Mouse (Mus musculus): ENCODE measurements around the gene Prima1.
A peak's percentile ranks its signal among the peaks of the same experiment; 100 is the strongest.

Prima1 gene

DNA sequence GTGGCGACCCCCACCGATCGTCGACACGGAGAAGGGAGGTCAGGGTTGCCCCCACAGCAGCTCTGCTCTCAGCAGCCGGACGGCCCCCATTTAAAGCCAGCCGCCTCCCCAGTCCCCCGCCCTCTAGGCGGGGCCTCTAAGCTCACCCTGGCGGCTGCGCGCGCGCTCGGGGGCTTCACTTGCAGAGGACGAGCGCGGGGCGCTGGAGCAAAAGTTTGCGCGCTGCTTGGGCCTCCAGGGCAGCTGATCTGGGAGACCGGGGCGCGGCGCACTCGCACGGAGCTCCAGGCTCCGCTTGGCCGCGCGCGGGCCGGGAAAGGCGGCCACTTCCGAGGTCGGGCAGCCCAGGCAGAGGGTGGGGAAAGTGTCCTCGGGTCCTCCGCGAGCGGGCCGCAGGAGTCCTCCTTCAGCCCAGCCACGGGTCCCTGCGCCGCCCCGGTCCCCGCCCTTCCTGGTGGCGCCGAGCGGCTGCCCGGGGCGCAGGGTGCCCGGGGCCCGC, at the start of gene Prima1:
Gene Prima1, minus strand, starts transcription at position 68 of the 499 bp plus-strand sequence.
- peak; percentile 82 for DNase-seq (ENCODE audit: low spot score)

DNA sequence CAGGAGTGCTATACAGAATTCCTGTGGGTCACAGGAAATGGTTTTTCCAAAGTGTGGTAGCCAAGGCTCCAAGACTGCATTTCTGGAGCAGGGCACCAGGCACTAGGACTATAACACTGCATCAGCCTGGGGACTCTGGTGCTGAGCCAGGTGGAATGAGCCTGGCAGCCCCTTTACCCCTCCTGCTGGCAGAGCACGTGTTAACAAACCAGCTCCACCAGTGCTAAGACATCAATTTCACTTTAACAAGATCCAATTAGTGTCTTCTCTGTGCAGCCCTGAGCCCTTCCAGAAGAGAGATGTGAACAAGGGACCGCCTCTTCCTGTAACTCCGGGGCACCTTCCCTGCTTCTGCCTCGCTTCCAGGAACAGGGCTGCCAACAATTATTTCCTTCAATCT, 45.3 kb upstream of the Prima1 start:
- no peak for DNase-seq (ENCODE audit: low spot score)

DNA sequence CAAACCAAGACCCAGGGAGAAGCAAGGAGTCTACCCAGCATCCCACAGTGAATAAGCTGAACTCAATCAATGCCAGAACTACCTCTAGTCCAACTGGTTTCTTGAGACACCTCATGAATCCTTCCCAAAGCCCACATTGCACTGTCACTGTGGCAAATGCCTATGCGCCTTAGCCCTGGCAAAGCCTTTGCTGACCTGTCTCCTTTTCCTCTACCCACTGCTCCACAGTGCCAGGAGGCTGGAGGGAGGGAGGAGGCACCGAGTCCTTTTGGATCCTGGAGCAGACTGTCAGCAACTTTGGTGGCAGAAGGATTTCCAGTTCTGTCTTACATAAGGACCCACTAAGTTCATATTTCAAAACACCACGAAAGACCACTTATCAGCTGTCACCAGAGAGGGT, 41.5 kb upstream of the Prima1 start:
- no peak for DNase-seq (ENCODE audit: low spot score)

DNA sequence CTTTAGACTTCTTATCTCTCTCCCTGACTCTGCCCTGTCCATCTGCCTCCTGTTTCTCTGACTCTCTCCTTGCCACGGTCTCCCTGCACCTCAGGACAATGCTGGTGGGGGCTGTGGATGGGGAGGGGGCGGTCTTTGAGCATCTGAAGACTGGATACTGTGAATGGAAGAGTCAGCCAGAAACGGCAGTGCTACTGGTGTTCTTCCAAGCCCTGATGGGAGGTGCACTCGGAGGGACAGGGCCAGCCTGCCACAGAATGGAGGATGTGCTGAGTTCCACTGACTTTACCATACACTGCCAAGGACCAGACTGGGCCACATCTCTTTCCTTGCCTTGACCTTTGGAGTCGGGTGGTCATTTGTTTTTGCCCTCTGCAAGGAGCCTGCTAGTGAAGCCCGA, 41.0 kb upstream of the Prima1 start:
- no peak for DNase-seq (ENCODE audit: low spot score)

DNA sequence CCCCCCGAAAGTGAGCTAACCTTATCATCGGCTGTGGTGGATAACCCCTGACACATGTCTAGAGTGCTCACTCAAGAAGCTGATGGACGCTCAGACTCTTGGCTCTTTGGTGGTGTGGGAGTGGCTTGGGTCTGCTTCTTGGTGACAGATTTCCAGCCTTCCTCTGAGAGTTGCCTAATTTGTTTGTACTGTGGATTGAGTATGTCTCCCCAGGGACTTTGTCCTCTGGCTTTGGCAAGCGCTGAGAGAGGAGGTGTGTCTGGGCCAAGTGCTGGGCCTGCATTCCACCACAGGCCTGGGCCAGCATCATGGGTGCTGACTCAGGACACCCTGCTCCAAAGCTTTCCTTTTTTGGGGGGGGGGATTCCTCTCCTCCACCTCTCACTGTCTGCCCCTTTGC, 40.0 kb upstream of the Prima1 start:
- no peak for DNase-seq (ENCODE audit: low spot score)

DNA sequence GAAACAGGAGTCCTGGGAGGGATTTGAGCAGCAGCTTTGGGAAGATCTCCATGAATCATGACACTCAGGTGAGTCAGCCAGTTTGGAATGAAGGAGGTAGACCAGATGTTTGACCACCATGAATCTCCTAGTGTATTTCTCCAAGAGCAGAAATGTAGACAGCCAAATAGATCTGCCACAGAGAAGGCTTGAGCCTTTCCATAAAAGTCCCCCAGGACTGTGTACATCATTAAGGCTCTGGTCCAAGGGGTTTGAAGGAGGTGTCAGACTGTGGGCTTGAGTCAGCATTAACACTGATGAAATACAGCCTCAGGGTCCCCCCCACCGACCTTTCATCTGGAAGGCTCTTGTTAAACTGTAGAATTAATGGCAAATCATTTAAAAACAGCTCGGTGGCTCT, 39.5 kb upstream of the Prima1 start:
- no peak for DNase-seq (ENCODE audit: low spot score)

DNA sequence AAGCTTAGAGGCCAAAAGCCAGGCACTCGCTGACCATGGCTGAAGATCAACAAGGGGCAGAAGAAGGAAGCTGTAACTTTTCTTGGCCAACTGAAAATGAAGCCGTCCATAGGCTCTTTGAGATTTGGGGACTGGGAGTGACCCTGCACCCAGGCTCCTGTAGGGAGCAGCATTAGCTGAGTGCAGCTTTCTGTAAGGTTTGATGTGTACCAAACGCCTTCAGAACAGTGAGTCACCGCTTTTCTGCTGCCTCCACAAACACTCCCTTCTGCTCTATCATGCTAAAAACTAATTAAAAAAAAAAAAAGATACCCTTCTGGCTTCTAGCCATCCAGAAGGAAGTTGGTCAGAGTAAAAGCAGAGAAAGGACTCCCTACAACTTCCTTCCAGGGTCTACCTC, 34.5 kb upstream of the Prima1 start:
- no peak for DNase-seq (ENCODE audit: low spot score)

DNA sequence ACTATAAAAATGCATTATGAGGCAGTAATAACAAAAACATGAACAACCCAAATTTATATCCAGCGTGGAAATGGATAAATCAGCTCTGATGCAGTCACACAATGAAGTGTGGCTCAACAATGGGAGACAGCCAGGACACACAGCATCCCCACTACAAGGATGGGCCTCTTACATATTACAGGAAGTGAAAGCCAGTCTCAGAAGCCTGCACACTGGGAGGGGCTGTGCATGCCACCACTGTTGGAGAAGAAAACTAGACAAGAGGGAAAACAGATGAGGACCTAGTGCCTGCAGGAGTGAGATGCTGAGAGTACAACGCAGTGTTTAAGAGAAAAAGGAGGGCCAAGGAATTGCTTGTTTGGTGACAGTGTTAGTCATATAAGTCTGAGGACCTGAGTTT, 31.8 kb upstream of the Prima1 start:
- no peak for DNase-seq (ENCODE audit: low spot score)

DNA sequence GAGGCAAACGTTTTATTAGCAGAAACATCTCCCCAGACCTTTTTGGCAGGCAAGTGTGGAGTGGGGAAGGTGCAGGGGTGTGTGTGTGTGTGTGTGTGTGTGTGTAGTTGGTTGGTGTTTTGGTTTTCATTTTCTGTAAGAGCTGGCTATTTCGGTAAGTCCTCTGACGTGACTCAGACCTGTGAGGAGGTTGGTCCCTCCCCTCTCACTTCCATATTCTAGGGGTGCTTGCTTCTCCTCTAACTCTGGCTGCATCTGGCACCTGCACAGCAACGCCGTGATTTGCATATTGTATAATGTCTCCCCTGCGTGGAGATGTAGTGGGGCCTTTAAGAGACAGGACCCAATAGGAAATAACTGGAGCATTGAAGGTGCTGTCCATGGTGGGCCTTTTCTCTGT, 31.1 kb upstream of the Prima1 start:
- DNase-seq (ENCODE audit: low spot score) = no peak

DNA sequence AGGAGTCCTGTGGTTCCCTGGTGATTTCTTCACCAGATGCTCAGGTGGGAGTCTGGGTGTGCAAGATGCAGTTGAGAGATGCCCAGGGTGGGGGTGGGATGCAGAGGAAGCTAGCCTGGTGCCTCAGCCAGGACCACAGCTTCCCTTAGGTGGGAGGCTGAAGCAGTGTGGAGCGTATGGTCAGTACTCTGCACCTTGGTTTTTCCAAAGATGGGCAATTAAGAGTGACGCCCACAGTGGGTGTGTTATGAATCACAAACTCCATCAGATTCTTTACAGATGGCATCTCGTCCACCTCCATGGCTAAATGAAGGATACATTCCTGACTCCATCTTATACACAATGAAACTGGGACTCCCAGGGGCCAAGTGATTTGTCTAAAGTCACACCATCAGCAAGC, 30.2 kb upstream of the Prima1 start:
- DNase-seq (ENCODE audit: low spot score) = no peak

DNA sequence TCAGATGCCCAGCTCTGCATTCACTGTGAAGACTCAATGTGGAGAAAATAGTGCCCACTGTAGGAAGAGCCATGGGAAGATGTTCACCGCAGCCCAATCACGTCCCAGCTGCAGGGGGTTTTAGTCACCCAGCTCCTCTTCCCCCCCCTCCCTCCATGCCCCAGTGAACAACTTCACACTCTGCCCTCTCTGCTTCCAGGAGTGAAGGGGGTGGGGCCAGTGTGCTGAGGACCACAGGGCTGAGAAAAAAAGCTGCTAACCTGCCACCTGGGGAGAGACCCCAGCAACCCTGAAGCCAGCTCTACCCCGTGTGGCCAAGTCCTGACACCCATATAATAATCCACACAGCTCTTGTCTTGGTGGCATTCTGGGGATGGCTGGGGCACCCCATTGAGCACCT, 24.7 kb upstream of the Prima1 start:
- no peak for DNase-seq (ENCODE audit: low spot score)

DNA sequence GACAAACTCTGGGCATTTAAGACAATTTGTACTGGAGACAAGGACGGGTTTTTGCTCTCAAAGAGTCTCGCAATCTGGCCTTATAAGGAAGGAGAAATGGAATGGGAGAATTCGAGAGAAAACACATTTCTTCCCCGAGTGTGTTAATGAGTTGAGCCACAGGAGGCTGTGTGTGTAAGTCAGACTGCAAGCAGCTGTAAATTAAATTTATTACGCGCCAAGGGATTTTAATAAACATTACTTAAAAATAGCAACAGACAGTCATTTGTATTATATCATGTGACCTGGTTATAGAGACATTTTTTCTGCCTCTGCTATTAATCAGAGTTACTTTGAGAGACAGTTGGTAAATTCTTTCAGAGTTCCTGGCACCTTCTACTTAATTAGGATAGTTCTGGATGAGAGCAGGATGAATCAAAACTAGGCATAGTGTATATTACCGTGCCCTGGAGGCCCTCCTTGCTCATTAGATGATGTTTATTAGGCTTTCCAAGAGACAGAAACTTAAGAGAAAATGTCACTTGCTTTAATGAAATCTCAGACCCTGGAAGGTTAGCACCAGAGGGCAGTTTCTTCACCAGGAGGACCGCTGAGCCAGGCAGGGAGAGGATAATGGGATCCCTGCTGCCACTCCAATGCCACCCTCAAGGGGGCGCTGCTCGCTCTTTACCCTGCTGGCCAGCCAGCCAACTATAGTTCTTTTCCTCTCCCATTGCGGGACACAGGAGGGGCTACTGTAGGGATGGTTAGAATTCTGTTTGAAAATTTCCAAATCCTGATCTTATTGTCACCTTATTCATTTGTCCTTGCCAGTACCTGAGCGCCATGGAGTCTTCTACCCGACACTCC, 20.3 kb upstream of the Prima1 start:
- peak; percentile 63 for DNase-seq (ENCODE audit: low spot score)

DNA sequence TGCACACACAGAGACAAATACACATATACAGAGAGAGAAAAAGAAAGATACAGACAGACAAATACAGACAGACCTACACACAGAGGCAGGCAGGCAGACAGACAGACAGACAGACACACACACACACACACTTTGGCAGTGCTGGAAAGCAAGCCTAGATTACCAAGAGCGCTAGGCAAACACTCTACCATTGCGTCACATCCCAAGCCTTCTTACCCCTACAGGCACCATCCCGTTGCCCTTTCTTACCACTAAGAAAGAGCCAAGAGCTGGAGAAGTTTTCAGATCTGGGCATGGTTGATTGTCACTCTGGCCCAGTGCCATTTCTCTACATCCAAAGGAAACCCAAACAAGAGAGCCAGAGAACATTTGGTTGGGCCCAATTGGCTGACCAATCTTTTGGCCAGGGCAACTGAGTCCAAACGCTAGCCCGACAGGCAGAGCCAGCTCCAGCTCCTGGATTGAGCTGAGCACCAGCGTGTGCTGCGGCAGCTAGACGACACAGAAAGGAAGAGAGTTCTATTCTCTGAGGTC, 11.0 kb upstream of the Prima1 start:
- DNase-seq (ENCODE audit: low spot score) = no peak

DNA sequence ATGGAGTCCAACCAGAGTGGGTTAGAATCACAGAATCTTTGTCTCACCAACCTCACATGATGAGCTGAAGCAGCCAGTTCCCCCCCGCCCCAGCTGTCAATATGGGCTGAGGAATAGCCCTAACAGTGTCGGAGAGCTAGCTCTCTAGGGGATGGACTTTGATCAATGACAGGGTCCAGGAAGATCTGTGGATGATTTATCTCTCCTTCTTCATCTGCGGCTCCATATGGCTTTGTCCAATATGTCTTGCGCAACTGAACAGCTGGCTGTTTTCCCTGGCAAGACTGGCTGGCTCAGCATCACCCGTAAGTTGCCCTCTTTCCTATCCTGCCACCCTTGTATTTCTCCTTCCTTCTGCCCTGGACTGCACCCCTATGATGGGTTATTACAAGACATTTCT, 9.2 kb upstream of the Prima1 start:
- DNase-seq (ENCODE audit: low spot score) = no peak

DNA sequence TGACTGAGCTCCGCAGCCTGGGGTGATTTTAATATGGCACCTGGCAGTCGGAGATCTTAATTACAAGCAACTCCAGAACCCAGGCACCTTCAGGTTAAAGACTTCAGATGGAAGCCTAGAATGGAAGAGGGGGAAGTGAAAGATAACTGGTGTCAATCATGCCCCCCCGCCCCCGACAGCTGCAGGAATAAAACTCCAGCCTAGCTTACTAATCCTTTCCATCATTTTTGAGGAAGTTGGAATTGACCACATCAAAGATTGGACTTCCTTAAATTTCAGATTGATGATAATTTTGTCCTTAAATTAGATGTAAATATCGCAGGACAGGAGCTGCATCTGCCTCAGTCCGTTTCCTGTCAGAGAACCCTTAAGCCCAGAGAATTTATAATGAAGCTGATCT, 8.4 kb upstream of the Prima1 start:
- DNase-seq (ENCODE audit: low spot score) = no peak

DNA sequence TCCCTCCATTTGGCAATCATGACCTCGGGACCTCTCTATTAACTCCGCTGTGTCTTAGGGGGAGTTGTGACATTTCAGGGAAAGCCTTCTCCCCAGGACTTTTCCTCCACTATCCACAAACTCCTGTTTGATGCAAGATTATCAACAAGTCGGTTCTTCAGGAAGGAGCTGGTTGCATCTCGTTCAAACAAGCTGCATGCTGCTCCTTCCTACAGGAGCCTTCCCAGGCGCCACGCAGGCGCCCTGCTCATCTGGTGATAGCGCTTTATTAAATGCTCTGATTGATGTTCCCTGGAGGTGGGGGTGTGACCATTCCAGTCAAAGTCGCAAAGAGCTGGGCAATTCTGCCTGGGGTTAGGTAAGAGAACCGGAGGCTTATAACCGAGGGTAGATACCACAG, 1.1 kb upstream of the Prima1 start:
- DNase-seq (ENCODE audit: low spot score) = no peak

DNA sequence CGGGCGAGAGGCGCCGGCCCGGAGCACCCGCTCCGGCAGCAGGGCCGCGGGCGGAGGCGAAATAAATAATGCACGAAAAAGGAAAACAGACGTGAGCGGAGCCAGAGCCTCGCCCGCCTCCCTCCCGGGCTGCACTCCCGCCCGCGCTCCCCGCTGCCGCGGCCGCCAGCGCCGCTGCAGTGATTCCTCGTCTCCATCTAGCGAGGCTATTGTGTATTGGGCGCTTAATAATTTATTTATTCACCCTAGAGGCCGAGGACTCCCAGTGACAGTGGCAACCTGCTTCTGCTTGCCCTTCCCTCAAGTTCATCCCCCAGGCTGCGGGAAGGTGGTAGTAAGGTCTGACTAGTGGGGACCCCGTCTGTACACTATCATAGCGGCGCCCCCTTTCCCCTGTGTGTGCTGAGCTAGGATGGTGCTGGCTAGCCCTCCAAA, 658 bp upstream of the Prima1 start:
- peak; percentile 68 for DNase-seq (ENCODE audit: low spot score)

DNA sequence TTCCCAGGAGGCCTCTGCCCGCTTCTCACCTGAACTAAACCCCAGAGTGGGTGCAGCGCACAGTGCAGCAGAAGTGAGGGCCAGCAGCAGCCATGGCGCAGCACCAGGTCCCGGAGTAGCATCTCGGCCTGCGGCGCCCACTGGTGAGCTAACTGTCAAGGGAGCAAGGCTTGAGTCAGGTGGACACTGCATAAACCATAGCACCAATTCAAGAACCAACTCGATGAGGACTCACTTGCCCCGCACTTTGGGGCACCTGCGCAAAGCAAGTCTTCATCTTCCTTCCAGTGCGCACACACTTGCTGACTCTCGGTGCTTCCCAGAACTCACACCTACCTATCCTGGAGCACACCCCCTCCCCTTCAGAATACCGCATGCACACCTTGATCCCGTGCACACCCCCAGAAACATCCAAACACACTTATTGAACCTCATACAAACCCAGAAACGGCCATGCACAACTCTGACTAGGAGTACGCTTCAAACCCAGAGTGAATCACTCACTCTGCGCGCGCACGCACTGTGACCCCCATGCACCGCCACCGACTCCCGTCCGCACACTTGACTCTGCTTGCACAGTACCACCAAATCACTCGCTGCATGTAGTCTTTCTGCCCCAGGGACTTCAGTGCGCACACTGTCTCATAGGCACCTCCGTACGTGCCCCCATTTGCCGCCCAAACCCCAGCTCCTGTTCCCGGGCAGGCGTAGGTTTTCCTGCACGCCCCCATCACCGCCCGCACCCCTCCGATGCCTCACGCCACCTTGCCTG, 453 bp downstream of the Prima1 start:
- no peak for DNase-seq (ENCODE audit: low spot score)

DNA sequence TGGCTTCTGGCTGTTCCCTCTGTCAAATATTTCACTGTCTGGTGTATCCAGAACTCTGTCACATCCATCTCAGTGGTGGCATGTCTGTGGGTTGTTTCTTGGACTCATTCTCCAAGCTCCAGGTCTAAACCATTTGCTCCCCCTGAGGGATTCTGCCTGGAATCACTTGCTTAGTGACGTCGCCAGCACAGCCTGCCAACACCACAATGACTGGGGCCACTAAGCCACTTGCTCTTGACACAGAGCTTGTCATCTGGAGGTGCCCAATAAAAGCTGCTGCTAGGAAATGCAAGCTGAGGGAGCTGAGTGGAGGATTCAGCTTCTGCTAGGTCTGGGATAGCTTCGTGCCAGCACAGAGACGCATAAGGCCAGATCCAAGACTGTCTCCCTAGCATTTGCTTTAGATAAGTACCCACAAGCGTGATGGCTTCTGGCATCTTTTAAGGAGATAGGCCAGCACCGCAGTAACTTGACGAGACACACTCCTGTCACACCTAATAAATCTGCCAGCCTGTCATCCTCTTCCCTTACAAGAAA, 3.0 kb downstream of the Prima1 start:
- no peak for DNase-seq (ENCODE audit: low spot score)

DNA sequence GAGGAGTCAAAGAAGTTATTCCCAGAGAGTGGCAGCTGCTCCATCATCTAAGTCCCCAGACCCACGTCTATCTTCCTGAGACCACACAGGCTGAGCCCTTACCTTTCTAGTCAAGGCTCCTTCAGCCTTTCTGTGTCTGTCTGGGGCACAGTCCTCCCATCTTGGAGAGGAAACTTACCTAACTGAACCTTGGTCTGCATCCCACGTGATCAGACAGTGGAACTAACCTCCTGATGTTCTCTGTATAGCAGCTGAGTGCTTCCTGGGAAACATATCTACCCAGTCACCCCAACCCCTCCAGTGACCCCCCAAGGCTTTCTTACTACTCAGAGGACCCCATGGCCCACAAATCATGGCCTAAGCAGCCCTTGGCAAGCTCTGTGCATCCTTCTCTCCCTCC, 6.1 kb downstream of the Prima1 start:
- no peak for DNase-seq (ENCODE audit: low spot score)

DNA sequence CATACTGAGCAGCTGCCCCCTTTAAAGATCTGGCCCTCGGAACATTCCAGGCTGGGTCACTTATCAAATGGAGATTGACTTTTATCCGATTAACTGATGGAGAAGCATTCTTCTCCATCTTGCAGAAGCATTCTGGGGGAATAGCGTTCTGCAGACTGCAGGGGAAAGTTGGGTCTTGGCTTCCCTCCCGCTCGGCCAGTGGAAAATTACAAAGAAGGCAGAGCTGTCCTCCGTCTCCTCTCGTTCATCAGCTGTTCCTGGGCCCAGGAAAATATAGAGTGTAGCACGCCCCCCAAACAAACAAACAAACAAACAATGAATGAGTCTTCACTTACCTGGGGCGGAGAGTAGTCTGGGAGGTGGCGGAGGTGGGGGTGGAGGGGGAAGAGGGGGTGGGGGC, 6.7 kb downstream of the Prima1 start:
- DNase-seq (ENCODE audit: low spot score) = no peak

DNA sequence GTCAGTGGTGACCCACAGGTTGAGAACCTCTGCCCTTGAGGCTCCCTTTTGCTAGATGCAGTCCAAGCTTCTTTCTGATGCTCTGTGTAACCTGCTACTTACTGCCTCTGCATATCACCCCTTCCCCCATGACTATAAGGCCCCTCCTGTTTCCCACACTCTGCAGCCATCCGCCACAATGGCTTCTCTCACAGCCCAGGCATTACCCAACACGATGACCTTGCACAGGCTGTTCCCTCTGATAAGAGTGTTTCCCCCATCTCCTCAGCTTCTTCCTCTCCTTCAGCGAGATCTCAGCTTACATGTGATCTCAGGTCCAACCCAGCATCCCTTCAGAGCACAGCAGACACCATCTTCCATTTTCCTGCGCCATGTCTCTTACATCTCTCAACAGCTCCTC, 12.9 kb downstream of the Prima1 start:
- DNase-seq (ENCODE audit: low spot score) = no peak

DNA sequence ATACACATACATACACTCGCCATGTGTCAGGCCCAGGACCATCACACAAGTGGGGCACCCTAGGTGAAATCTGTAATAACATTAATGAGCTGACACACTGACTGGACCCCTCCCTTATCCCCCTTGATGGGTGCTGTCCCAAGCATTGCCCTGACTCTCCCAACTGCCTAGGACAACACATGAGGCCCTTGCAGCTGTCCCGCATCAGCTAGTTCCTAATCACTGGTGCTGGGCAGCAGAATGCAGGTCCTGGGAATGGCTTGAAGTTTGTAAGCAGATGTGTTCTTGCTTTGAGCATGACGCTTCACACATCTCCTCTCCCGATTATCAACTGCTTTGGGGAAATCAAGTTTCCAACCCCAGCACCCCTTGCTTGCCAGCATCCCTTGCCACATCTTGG, 15.8 kb downstream of the Prima1 start:
- no peak for DNase-seq (ENCODE audit: low spot score)

Measured in testis, postnatal 10 days (tissue).